Mouse (Mus musculus) monocyte, adult 2 months (primary cell): Measurements from ENCODE around the gene Atp10a.
A peak's percentile ranks its signal among the peaks of the same experiment; 100 is the strongest.

ENCODE experiments used
- DNase-seq, 2 experiments: peaks; one replicate each; pipeline ENCODE4 v3.0.0; 2022; ENCODE audit warnings: low spot score in 2 of 2, low read depth in 1 of 2

The Atp10a gene

DNA sequence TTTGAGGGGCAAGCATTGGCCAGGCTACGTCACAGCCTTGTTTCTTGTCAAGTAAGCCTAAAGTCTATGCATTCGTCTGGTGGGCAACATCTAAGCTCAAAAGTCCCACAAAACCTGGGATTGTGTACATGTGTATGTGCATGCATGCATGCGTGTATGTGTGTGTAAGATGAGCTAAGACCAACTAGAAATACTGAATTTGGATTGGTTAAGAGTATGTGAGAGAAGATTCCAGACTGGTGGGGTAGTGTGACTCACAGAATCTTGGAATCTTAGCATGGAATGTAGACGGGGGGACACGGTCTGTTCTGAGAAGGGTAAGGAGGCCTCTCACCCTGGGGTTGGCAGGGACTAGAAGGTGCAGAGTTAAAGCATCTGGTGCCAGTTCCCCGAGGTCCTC is at the start of gene Atp10a:
Gene Atp10a (plus strand): TSS at position 301 of the 400 bp plus-strand sequence.
- DNase-seq: no peak

DNA sequence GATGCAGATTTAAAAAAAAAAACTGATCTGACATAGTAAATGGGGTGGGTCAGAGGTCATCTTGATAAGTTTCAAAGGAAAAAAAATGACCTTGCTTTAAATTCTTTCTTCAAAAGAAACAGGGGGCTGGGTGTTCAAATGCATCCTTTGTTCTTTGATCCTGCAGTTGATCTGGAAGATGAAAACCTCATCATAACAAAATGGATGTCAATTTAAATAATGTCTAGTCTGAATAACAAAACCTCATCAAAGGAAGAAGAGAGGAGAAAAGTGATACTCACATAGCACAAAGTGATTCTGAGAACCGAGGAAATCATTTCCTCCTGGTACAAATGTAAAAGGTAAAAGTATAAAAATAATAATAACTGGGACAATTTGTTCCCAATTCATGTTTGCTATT is 37.9 kb upstream of the Atp10a start:
- DNase-seq: no peak

DNA sequence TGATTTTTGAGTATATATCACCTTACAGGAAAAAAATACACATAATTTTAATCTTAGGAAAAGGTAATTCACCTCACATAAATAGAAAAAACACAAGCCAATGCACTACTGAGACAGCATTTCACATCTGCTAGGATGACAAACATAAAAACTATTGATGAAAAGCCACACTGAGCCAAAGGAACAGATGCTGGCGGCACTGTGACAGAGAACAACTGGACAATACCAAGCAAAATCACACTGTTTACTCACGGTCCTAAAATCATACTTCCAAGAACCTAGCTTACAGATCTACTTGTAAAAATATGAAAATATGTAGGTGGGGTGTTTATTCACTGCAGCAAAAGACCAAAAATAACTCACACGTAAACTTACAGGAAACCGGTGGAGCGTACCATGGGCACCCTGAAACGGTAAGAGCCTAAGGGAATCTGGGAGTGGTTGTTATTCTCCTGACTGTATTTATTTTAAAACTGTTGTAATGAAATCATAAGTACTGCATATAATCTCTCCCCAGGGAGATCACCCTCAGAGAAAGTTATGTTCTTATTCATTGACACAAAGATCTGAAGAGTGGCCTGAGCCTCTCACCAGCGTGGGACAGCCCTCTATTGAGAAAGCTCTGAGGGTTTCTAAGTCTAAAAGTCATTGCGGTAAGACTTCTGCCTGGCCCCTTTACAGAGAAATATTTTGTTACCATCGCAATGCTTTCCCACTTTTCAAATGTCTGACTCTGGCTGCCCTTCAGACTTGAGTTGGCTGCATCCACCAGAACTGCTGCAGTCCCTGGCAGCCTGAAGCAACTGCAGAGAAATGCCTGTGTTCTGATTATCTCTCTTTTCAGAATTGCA is 29.4 kb upstream of the Atp10a start:
- no peak for DNase-seq

- no peak for DNase-seq
Measured at GRCm38 (mm10) chr7:58627381-58627780, 28.6 kb upstream of the Atp10a start.

DNA sequence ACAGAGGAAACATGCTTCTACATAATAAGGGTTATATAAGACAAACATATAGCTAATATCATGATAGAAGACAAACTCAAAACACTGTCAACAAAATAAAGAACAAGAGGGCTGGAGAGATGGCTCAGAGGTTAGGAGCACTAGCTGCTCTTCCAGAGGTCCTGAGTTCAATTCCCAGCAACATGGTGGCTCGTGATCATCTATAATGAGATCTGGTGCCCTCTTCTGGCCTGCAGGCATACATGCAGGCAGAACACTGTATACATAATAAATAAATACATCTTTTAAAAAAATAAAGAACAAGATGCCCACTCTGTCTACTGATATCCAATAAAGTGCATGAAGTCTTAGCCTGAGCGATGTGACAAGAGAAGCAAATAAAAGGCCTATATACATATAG is 26.7 kb upstream of the Atp10a start:
- DNase-seq: no peak

DNA sequence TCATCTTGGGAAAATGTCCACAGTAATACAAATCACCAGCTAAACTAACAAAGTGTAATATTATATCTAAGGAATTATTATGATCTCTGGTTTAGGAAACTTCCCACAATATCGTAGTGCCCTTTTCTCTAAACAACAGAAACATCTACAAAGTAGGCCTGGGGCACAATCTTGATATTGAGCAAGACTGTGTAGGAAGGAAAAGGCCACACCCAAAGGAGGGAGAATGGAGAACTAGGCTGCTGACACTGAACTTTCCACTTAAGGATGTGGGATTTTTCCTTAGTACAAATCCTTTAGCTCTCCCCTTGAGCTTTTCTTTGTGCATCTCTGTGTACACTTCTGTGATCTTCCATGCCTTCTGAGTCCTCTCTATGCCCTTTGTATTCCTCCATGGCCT is 22.3 kb upstream of the Atp10a start:
- no peak for DNase-seq

- no peak for DNase-seq
Measured at GRCm38 (mm10) chr7:58639676-58640075, 16.3 kb upstream of the Atp10a start.

DNA sequence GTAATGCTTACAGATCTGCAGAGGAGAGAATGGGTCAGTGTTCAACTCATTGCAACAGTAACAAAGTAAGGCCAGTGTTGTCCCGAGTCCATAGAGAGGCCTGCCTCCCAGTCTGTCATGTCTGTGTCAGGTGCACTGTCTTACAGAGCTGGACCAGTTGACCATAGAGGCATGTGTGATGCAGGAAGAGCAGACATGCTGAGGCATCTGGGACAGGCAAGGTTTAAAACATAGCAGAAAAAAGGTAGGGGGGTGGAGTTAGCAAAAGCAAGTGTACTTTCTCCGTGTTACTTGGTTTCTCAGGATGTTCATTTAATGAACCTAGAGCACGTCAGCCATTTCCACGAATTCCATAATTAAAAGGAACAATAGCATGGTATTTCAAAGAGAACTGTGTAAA is 15.5 kb upstream of the Atp10a start:
- DNase-seq: no peak

DNA sequence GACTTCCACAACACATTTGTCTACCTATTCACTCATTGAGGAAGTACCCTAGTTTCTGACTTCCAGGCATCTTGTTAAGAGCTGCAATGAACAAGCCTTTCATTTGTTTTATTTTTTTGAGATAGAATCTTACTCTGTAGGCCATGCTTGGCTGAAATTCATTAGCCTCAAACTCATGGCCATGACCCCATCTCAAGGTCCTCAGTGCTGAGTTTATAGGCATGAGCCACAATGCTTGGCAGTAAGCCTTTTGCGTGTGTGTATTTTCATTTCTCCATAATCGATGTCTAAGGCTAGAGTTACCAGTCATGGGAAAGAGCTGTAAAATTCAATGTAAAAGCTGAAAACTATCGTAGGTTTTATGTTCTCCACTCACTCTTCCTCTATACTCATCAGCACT is 14.1 kb upstream of the Atp10a start:
- DNase-seq: no peak

DNA sequence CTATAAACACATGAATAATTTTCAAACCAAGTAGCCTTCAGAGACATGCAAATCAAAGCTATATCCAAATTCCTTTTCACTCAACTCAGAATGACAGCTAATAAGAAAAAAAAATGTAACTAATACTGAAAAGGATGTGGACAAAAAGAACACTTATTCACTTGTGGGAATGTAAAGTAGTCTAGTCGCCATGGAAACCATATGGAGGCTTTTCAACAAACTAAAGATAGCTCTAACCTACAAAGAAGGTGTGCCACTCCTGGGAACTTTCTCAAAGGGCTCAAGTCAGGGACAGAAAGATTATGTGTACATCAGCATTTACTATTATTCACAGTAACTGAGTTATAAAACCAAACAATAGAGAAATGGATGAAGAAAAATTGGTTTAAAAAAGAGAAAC is 8.6 kb upstream of the Atp10a start:
- DNase-seq: no peak

DNA sequence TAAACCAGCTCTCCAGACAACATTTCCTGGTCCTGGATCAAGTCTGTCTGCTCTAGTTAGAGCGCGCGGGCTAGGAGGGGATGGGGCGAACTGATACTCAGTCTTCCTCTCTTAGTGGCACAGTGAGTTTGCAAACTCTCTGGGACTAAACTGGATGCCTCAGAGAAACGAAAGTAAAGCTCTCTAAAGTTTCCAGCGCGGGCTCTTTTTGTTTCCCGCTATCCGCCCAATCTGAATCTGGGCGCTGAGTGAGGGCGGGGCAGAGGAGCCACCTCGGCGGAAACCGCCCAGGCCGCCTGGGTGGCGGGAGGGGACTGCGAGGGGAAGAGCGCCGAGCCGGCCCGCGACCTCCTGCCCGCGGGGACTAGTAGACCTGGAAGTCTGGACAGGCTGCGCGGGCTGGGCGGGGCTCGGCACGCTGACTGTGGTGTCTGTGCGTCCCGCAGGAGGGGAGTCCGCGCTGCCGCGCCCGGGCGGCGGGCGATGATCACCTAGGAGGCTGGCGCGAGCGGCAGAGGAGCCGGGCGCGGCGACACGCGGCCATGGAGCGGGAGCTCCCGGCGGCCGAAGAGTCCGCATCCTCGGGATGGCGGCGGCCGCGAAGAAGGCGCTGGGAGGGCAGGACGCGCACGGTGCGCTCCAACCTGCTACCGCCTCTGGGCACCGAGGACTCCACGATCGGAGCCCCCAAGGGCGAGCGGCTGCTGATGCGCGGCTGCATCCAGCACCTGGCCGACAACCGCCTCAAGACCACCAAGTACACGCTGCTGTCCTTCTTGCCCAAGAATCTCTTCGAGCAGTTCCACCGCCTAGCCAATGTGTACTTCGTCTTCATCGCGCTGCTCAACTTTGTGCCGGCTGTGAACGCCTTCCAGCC is 2.2 kb downstream of the Atp10a start:
- DNase-seq: peak; percentile 19 to 20

DNA sequence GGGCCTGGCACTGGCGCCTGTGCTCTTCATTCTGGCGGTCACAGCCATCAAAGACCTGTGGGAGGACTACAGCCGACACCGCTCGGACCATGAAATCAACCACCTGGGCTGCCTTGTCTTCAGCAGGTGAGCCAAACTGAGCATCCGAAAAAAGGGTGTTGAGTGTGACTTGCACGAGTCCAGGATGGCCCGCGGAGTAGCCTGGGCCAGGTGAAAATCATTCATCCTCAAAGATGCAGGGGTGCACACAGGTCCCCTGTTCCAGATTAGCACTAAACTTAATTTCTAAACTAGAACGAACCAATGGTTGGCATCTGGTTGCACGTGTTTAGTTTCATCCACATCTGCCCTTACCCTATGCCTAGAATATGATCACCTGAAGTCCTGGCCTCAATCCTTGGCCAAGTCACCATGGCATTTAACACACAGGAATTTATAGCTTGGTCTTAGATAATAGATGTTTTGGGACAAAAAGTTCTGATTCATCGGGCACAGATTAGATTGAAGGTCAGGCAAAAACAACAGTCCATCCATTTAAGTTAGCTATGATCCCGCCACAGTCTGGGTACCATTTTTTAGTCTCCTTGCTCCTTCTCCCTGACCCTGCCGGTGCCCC is 2.9 kb downstream of the Atp10a start:
- no peak for DNase-seq

- no peak for DNase-seq
Measured at GRCm38 (mm10) chr7:58660046-58660445, 4.1 kb downstream of the Atp10a start.

- DNase-seq: no peak
Measured at GRCm38 (mm10) chr7:58660665-58661064, 4.7 kb downstream of the Atp10a start.

- DNase-seq: no peak
Measured at GRCm38 (mm10) chr7:58661076-58661475, 5.1 kb downstream of the Atp10a start.

DNA sequence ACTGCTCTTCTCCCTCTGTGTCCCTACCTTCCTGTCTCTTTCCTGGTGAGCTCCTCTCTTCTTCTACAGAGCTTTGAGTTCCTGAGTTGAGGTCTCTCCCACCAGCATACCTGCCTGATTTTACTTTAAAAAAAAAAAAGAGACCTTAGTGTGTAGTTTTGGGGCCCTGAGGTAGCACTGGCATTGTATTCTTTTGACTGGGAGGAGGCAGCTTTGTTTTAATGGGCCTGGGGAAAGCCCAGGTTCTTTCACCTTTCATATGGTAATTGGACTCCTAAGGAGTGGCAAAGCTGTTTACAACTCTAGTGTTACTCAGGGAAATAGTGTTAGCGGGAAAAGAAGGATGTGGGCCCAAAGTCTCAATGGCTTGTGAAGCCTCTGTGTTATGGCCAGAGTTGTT is 12.7 kb downstream of the Atp10a start:
- no peak for DNase-seq

DNA sequence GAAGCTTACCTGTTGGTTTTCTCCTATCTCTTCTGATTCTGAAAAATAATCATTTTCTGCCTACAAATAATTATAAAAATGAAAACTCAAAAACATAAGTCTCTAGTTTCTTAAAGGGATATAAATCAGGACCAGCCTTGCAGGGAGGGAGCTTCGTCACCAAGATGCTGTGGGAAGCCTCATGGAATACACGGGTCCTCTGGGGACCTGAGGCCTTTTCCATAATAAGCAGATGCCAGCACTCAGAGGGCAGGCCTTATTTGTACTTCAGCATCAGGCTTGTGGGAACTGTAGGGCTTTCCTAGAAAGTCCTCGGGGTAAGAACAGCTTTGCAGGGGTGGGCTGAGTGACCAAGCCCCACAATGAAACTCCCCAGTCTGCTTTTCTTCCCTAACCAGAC is 20.1 kb downstream of the Atp10a start:
- no peak for DNase-seq

DNA sequence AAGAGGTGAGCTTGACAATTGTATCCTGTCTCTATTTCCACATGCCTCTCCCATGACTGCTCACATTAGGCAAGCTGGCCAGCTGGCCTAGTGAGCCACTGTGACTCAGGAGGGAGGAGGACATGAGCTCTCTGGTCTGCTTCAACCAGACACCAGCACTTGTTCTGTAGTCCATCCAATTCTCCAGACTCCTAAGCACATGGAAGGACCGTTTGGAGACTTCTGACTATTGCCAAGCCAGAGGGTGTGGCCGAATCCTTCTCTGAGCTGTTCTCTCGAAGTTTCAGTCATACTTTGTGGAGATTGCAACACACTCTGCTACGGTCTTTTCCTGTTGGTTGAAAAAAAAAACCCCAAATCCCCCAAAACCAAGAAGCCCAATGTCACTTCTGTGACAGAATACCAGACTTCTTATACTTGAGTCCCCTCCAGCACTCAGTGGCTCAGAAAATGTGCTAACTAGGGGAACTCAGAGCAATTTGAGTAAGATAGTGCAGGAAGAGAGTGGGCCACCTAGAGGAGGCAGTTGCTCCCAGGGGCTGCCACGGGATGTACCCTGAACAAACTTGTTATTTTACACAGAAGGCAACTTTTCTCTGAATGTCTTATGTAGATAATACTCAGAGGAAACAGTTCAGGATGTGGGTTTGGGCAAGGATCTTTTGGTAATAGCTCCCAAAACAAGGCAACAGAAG is 21.3 kb downstream of the Atp10a start:
- DNase-seq: peak; percentile 3 to 18

DNA sequence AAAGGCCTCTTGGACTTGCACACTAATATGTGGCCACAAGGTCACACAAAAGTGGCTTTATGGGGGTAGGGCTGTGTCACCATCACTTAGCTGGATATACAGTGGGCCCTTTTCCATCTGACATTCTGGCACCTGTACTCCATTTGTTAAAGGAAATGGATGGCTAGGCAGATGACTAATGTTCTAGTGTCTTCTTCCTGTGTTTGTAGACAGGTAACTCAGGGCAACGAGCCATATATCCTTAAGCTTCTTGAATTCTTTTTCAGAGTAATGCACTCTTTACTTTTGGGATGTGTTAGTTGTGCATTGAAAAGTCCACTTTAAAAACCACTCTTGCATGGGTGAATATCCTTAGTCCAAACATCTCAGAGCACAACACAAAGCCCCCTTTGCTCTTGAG is 30.0 kb downstream of the Atp10a start:
- DNase-seq: no peak

- peak; percentile 31 to 52 for DNase-seq
Measured at GRCm38 (mm10) chr7:58686573-58686972, 30.6 kb downstream of the Atp10a start.

DNA sequence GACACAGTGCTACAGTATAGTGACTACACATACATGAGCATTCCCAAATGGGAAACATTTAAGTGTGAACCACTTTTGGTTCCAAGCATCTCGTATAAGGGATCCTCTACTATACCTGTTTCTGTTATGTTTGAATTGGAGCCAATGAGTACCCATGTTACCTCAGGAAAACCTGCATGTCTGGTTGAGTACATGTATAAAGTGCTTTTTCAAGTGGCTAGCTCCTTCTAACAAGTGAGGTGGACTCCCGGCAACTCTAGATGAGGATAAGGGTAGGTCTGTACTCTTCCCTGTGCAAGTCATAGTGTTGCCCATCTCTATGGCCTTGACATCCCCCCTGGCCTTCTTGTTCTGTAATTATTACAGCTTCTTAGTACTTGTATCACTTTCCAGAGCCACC is 31.0 kb downstream of the Atp10a start:
- DNase-seq: no peak
